Mouse (Mus musculus) midbrain, embryonic 14.5 days (tissue): ENCODE results near the gene Emb. TPM values are rescaled to one million over a fixed set of nuclear protein-coding genes. Genes with fewer than 3 reads are reported as not detected.

ENCODE experiments used
- ATAC-seq: fragments of 200-750 bp; cut with Nextera tagmentation; 2 replicates; pipeline ENCODE4 v1.8.0; 2017; ENCODE audit warnings: moderate number of reproducible peaks, moderate library complexity; ENCODE audit not compliant: low FRiP score, low TSS enrichment
- DNase-seq: peaks from one replicate; pipeline ENCODE4 v3.0.0-alpha.2; 2015
- H3K27ac ChIP-seq: fragments of 300-500 bp; sonication (generic); replicated peaks from 2 replicates; pipeline ENCODE4 v1.5.1; 2014; ENCODE audit warnings: mild to moderate bottlenecking, low read depth, low read length, moderate library complexity
- H3K27me3 ChIP-seq: fragments of 300-500 bp; sonication (generic); 2 replicates; pipeline ENCODE4 v1.6.1; 2014; ENCODE audit warnings: low read length, control low read depth, mixed read lengths; ENCODE audit not compliant: control insufficient read depth, insufficient read depth
- H3K36me3 ChIP-seq: fragments of 300-500 bp; sonication (generic); 2 replicates; pipeline ENCODE4 v1.6.1; 2014; ENCODE audit warnings: low read length, control low read depth; ENCODE audit not compliant: control insufficient read depth, insufficient read depth
- H3K4me1 ChIP-seq: fragments of 300-500 bp; sonication (generic); 2 replicates; pipeline ENCODE4 v1.6.1; 2014; ENCODE audit warnings: mild to moderate bottlenecking, antibody characterized with exemption, low read length, control low read depth; ENCODE audit not compliant: control insufficient read depth, insufficient read depth
- H3K4me2 ChIP-seq: fragments of 300-500 bp; sonication (generic); 2 replicates; pipeline ENCODE4 v1.6.1; 2014; ENCODE audit warnings: mild to moderate bottlenecking, low read length, moderate library complexity
- H3K4me3 ChIP-seq: fragments of 300-500 bp; sonication (generic); replicated peaks from 2 replicates; pipeline ENCODE4 v1.5.1; 2014; ENCODE audit warnings: low read depth, low read length
- H3K9ac ChIP-seq: fragments of 300-500 bp; sonication (generic); replicated peaks from 2 replicates; pipeline ENCODE4 v1.6.1; 2014; ENCODE audit warnings: mild to moderate bottlenecking, low read length, moderate library complexity
- H3K9me3 ChIP-seq: fragments of 300-500 bp; sonication (generic); 2 replicates; pipeline ENCODE4 v1.6.1; 2016; ENCODE audit warnings: low read length, control low read depth, mixed read lengths; ENCODE audit not compliant: control insufficient read depth
- WGBS: fragments of 180-500 bp; shearing (Covaris S2); extraction: QIAGEN DNeasy Blood & Tissue Kit; methylation state at CpG from one replicate; pipeline ENCODE4 v1.1.7; 2014; 5-methylcytosine and 5-hydroxymethylcytosine counted together
- polyA plus RNA-seq: library from polyadenylated mRNA; unstranded; fragments of >200 nt; fragmentation: Nextera tagmentation; extraction: Ambion mirVana; gene quantifications from 2 replicates; pipeline ENCODE4 v1.2.1, GENCODE M21; 2014

Gene Emb
- polyA plus RNA-seq, 1 experiment from 2014 or later, result 11.1 TPM

DNA sequence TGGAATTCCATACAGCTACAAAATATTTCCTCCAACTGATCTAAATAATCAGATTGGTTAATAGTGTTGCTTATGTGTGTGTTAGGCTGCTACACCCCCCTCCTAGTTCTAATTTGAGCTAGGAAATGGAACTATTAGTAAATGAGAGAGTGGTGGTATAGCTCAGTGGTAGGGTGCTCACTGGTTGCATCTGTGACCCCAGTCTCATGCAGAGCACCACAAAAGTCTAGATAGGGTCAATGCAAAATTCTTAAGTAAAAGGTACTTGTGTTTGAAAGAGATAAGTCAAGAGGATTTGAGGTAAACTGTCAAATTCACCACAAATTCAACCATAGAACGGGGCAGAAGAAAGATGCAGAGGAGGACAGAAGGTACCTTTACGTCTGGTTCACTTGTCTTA lies 10.7 kb upstream of the Emb start:
- ATAC-seq (no peak), DNase-seq (no peak)
- Histone ChIP-seq H3K4me1 (no peaks in the 10 kb centered on the region), H3K4me2 (no peak overlapping the region), H3K9me3 (no peaks in the 10 kb centered on the region), H3K9ac (no peak overlapping the region), H3K27me3 (no peaks in the 10 kb centered on the region), H3K36me3 (no peaks in the 10 kb centered on the region), H3K4me3 (no peak overlapping the region), H3K27ac (no peak overlapping the region)
- 96% methylated on average over 2 of the region's 2 CpGs for WGBS

DNA sequence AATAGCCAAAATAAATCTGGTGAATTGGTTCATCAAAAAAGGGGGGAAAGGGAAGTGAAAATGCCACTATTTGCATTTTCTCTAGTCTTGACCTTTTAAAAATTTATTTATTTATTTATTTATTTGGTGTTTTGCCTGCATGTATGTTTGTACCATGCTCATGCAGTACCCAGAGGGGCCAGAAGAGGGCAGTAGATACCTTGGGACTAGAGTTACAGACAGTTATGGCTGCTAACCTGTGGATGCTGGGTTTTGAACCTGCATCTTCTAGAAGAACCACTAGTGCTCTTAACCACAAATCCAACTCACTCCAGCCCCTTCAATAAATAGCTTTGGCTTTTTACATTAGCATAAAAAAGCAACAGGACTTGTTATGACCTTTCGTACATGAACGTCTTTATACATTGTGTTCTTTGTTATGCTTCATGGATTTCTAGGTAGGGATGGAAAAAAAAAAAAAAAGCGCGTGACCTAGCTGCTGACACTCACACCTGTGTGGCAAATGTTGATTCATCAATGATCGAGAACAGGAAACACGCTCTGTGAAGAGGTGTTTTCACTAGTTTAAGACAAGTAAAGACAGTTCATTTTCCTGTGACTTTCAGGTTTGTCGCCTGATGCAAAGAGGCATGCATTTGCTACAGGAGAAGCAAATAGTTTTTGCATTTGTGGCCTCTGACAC lies 9.8 kb upstream of the Emb start:
- 89% methylated on average over 7 of the region's 7 CpGs for WGBS
- DNase-seq (peak; percentile 80), ATAC-seq (no peak; the same call in 1 of the 2 replicates)
- H3K36me3 ChIP-seq, result no peaks in the 10 kb centered on the region
- H3K27ac ChIP-seq, result no peak overlapping the region
- no peak overlapping the region for H3K9ac ChIP-seq
- H3K9me3 ChIP-seq, result no peaks in the 10 kb centered on the region
- no peaks in the 10 kb centered on the region for H3K27me3 ChIP-seq
- no peak overlapping the region for H3K4me2 ChIP-seq
- H3K4me1 ChIP-seq, result no peaks in the 10 kb centered on the region
- no peak overlapping the region for H3K4me3 ChIP-seq

DNA sequence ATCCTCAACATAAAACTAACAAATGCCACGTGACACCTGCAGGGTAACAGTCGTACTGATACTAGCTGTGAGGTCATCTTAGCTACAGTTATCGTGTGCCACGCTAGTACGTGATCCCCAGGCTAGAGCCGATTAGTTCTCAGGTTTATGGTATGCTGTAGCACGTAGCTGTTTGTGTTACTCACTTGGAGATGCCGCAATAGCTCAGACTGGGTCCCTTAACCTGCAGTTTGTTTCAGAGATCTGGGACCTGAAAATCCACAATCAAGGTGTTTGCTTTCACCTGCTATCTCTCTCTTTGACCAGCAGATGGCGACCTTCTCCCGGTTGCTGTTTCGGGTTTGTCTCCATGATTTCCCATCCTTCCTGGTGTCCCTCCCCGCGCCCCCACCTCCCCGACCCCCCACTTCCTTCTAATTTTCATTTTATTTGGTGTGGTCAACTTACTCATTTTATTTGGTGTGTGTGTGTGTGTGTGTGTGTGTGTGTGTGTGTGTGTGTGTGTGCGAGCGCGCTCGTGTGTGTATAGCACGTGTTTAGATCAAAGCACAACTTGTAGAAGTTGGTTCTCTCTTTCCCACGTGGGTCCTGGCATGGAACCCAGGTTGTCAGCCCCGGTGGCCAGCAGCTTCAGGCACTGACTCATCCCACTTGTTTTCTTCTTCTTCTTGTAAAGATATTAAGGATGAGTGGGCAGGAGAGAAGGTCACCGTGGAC lies 5.4 kb upstream of the Emb start:
- no peaks in the 10 kb centered on the region for H3K9me3 ChIP-seq
- WGBS, result 46% methylated on average over 22 of the region's 22 CpGs
- no peak overlapping the region for H3K4me2 ChIP-seq
- H3K27ac ChIP-seq, result no peak overlapping the region
- no peaks in the 10 kb centered on the region for H3K4me1 ChIP-seq
- DNase-seq (peak; percentile 71), ATAC-seq (peak; percentile 41; the same call in 1 of the 2 replicates)
- no peak overlapping the region for H3K4me3 ChIP-seq
- no peaks in the 10 kb centered on the region for H3K27me3 ChIP-seq
- no peak overlapping the region for H3K9ac ChIP-seq
- no peaks in the 10 kb centered on the region for H3K36me3 ChIP-seq

DNA sequence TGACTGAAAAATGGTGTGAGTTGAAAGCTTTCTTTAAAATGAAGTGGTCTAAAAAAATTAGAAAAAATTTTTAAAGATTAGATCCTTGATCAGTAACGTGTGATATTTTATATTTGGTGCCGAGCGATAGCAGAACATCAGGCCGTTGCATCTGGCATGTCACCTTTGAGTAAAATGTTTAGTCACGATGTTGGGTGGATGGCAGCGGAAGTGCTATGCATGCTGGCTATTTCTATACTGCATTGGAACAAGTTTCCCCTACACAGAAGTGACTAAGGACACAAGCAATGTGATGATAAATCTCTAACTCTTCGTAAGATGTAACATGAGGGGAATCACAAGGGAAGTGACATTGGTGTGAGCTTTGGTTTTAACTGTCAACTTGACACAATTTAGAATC lies 3.7 kb upstream of the Emb start:
- 95% methylated on average over 7 of the region's 7 CpGs for WGBS
- no peaks in the 10 kb centered on the region for H3K27me3 ChIP-seq

DNA sequence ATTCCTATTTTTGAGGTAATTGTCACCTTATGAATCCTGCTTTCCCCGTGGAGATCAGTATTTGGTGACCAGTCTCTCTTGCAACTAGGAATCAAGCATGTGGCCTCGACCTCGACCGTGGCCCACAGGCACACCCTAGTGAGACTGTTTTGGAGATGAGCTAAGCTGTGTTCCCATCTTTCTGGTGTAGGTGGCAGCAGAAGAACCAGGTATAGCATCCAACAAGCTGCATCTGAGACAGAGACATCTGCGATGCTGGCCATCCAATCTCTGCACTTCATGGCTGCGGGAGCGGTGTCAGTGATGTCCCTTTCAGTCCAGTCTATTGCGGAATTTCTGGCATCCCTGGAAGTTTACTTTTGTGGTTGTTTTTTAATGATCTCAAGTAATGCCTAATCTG lies 2.3 kb upstream of the Emb start:
- H3K4me2 ChIP-seq, result no peak overlapping the region
- WGBS, result 95% methylated on average over 8 of the region's 8 CpGs
- ATAC-seq, result no peak
- H3K4me3 ChIP-seq, result no peak overlapping the region
- H3K27ac ChIP-seq, result no peak overlapping the region
- no peaks in the 10 kb centered on the region for H3K9me3 ChIP-seq
- no peaks in the 10 kb centered on the region for H3K4me1 ChIP-seq
- H3K27me3 ChIP-seq, result no peaks in the 10 kb centered on the region
- no peaks in the 10 kb centered on the region for H3K36me3 ChIP-seq
- DNase-seq, result no peak
- H3K9ac ChIP-seq, result no peak overlapping the region

More for the DNA sequence above, 3.7 kb upstream of the Emb start:
- no peaks in the 10 kb centered on the region for H3K4me1 ChIP-seq
- no peak overlapping the region for H3K9ac ChIP-seq
- ATAC-seq, result no peak
- no peak for DNase-seq
- no peak overlapping the region for H3K4me2 ChIP-seq
- H3K4me3 ChIP-seq, result no peak overlapping the region
- H3K27ac ChIP-seq, result no peak overlapping the region
- H3K9me3 ChIP-seq, result no peaks in the 10 kb centered on the region
- no peaks in the 10 kb centered on the region for H3K36me3 ChIP-seq

DNA sequence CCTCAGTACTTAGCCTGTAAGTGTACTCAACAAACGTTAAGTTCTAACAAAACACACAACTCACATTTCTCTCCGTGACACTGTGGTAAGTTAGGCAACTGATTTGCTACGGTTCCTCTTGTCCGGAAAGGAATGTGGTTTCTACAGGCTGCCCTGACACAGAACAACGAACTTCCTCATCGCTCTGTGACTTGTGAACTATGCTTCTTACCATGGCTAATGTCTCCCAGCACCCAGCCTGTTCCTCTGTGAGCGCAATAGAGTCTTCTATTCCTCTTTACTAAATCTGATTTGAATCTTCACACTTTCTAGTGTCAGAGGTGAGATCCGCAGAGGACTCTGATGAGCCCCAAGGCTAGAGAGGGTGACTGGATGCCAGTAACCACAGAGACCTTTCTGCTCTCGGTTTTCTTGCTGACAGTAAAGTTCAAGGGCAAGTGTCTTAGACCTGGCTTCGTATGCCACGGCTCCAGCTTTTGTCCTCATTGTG lies 3.1 kb downstream of the Emb start:
- H3K27me3 ChIP-seq, result no peaks in the 10 kb centered on the region
- H3K9ac ChIP-seq, result no peak overlapping the region
- no peak overlapping the region for H3K27ac ChIP-seq
- peaks cover 5% of the 10 kb centered on the region for H3K4me1 ChIP-seq
- no peaks in the 10 kb centered on the region for H3K36me3 ChIP-seq
- no peak overlapping the region for H3K4me3 ChIP-seq
- no peak for ATAC-seq
- no peaks in the 10 kb centered on the region for H3K9me3 ChIP-seq
- H3K4me2 ChIP-seq, result no peak overlapping the region
- DNase-seq, result no peak
- WGBS, result 51% methylated on average over 11 of the region's 11 CpGs

DNA sequence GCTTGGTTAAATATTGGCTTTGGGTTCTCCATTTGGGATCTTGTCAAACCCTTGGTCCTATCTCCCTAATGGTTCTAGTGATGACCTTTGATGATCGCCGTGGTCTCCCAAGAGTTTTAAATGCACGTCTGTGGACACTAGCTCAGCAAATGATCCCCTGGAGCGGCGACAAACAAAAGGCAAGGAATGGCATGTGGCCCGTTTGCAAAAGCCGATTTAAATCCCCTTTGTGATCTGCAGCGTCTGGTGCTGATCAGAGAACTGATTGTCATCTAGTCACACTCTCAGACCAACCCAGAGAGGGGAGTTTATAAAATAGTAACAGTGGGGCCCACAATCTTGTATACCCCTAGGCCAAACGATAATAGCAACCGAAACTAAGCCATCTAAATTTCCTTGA lies 7.1 kb downstream of the Emb start:
- no peak overlapping the region for H3K4me3 ChIP-seq
- no peaks in the 10 kb centered on the region for H3K27me3 ChIP-seq
- ATAC-seq (no peak), DNase-seq (peak; percentile 54)
- no peak overlapping the region for H3K4me2 ChIP-seq
- H3K4me1 ChIP-seq, result peaks cover 8% of the 10 kb centered on the region
- no peaks in the 10 kb centered on the region for H3K9me3 ChIP-seq
- no peaks in the 10 kb centered on the region for H3K36me3 ChIP-seq
- H3K9ac ChIP-seq, result no peak overlapping the region
- H3K27ac ChIP-seq, result no peak overlapping the region
- WGBS, result 2% methylated on average over 10 of the region's 10 CpGs

DNA sequence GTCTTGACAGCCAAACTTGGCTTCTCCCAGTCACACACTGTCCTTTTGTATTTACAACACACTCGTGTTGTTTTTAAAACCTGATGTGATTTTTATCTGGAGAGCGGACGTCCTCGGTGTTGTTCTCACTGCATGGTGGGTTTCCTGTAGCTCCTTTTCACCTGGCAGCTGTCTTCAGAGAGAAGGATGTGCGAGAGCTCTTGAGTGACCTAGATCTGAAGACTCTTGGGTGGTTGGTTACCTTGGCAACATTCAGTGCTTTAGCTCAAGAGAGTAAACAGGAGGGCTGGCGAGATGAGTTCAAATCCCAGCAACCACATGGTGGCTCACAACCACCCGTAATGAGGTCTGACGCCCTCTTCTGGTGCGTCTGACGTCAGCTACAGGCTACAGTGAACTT lies 7.8 kb downstream of the Emb start:
- DNase-seq, result peak; percentile 46

More for the DNA sequence above, 7.8 kb downstream of the Emb start:
- 5% methylated on average over 10 of the region's 10 CpGs for WGBS
- no peak overlapping the region for H3K27ac ChIP-seq
- no peak overlapping the region for H3K9ac ChIP-seq
- no peak overlapping the region for H3K4me2 ChIP-seq
- H3K27me3 ChIP-seq, result no peaks in the 10 kb centered on the region
- H3K36me3 ChIP-seq, result no peaks in the 10 kb centered on the region
- peaks cover 8% of the 10 kb centered on the region for H3K4me1 ChIP-seq
- H3K9me3 ChIP-seq, result no peaks in the 10 kb centered on the region
- ATAC-seq, result no peak
- no peak overlapping the region for H3K4me3 ChIP-seq
